Mouse (Mus musculus) heart, adult 9 months (tissue): ENCODE data around the gene Myl4.

ENCODE experiments used
- DNase-seq, 2 experiments: peaks; one replicate each; pipeline ENCODE4 v3.0.0; 2022; ENCODE audit warnings: low spot score in 2 of 2

The Myl4 gene

GRCm38 (mm10) chr11:104604192-104604591 lies 53.7 kb downstream of the Myl4 start:
- no peak for DNase-seq

- peak; percentile 61 to 66 for DNase-seq
Measured at GRCm38 (mm10) chr11:104607491-104608245, 57.2 kb downstream of the Myl4 start, which contains the start of gene Itgb3. Gene Itgb3, plus strand, starts transcription at chr11:104608000.

- DNase-seq: no peak
Measured at GRCm38 (mm10) chr11:104608249-104608920, 57.9 kb downstream of the Myl4 start.

GRCm38 (mm10) chr11:104609033-104609684 lies 58.7 kb downstream of the Myl4 start:
- DNase-seq: no peak

- no peak for DNase-seq
Measured at GRCm38 (mm10) chr11:104609733-104610132, 59.3 kb downstream of the Myl4 start.

GRCm38 (mm10) chr11:104611579-104612151 lies 61.2 kb downstream of the Myl4 start:
- DNase-seq: no peak

GRCm38 (mm10) chr11:104613551-104613950 lies 63.1 kb downstream of the Myl4 start:
- DNase-seq: no peak

GRCm38 (mm10) chr11:104614130-104614529 lies 63.7 kb downstream of the Myl4 start:
- DNase-seq: no peak

GRCm38 (mm10) chr11:104616182-104616581 lies 65.7 kb downstream of the Myl4 start:
- DNase-seq: no peak

GRCm38 (mm10) chr11:104618638-104619076 lies 68.2 kb downstream of the Myl4 start:
- peak; percentile 12 to 46 for DNase-seq

GRCm38 (mm10) chr11:104619084-104620022 lies 68.9 kb downstream of the Myl4 start:
- DNase-seq: no peak

- DNase-seq: no peak
Measured at GRCm38 (mm10) chr11:104622040-104622962, 71.8 kb downstream of the Myl4 start.

- DNase-seq: peak; percentile 59 to 73
Measured at GRCm38 (mm10) chr11:104624791-104625391, 74.4 kb downstream of the Myl4 start.

- DNase-seq: peak; percentile 60 to 65
Measured at GRCm38 (mm10) chr11:104625453-104626402, 75.3 kb downstream of the Myl4 start.

- no peak for DNase-seq
Measured at GRCm38 (mm10) chr11:104626635-104627034, 76.2 kb downstream of the Myl4 start.

- DNase-seq: peak in 1 of 2 experiments; percentile 22
Measured at GRCm38 (mm10) chr11:104627616-104628301, 77.3 kb downstream of the Myl4 start.

GRCm38 (mm10) chr11:104628566-104628965 lies 78.1 kb downstream of the Myl4 start:
- no peak for DNase-seq
